Mouse (Mus musculus): ENCODE measurements around the gene Soga1. TPM values are rescaled to one million over a fixed set of nuclear protein-coding genes. Genes with fewer than 3 reads are reported as not detected.

Gene Soga1
- polyA plus RNA-seq, 1 experiment: 40.2 TPM

DNA sequence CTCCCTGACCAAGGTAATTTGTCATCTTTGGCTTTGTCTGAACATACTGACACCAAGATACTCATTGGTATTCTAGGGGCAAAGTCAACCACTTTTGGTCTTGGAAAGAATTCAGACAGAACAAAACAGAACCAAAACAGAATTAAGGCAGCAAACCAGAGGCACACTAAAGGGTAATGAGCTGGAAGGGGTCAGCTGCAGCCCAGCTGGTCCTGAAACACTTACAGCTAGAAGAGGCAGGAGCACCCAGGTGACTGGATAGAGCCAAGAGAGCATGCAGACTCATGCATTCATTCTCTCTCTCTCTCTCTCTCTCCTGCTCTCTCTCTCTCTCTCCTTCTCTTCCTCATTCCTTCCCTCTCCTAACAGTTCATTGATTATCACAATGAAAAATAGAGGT is 102.3 kb downstream of the Soga1 start:
- TF ChIP-seq CTCF (IDR thresholded peaks at IDR 0.05; ENCODE audit: borderline replicate concordance, extremely low read depth, insufficient read depth, insufficient read length): no peak
- no peak for TF ChIP-seq POLR2A (IDR thresholded peaks at IDR 0.05; ENCODE audit: borderline replicate concordance, extremely low read depth, insufficient read depth, insufficient read length, poor library complexity, severe bottlenecking)
- peak; percentile 52 for DNase-seq (ENCODE audit: low read depth)

DNA sequence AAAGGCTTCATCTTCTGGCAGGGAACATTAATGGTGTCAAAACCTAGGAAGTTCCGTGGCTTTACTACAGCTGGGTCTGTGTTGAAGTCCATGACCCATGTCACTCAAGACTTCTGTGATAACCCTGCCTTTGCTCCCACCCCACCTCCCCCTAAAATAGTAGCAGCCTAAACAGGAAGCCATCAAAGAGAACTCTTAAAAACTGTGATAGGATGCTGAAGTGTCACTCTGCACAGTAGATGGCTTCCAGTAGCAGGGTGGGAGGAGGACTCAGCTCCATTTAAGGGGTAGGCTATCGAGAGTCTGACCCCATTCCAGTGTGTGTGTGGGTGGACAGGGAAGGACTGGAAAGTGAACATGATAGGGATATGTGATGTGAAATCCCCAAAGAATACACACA is 104.1 kb downstream of the Soga1 start:
- DNase-seq (ENCODE audit: low read depth): no peak
- no peak for TF ChIP-seq POLR2A (IDR thresholded peaks at IDR 0.05; ENCODE audit: borderline replicate concordance, extremely low read depth, insufficient read depth, insufficient read length, poor library complexity, severe bottlenecking)
- no peak for TF ChIP-seq CTCF (IDR thresholded peaks at IDR 0.05; ENCODE audit: borderline replicate concordance, extremely low read depth, insufficient read depth, insufficient read length)

DNA sequence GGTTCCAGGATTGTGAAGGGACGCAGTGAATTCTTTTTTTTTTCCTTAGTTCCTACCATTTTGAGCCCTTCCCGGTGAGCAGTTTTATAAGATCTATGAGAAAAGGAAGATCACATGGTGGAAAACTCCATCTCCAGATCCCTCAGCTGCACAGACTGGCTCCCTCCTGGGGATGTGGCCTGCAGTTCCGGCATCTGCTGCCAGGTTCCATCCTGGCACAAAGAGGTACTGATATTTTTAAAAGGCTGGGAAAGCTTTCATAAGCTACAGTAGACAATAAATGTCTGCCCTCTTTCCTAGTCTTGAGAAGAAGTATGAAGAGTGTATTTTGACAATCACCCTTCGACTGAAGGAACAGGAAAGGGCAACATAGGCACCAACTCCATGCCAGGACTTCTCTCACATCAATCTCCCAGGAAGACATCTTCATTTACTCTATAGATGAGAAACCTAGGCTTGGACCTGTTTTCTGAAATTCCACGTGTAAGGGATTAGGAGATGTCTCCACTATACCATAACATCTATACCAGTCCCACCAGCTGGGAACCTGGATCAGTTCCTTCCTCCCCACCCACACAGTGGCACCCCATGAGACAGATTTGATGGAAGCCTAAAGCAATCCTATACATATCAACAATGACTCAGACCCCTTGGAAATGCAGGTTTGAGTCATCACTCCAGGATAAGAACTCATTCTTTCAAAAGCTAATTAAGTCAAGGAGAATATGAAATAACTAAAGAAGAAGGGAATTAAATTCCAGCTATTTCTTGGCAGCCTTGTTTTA is 105.5 kb downstream of the Soga1 start:
- DNase-seq (ENCODE audit: low read depth): no peak
- TF ChIP-seq POLR2A (IDR thresholded peaks at IDR 0.05; ENCODE audit: borderline replicate concordance, extremely low read depth, insufficient read depth, insufficient read length, poor library complexity, severe bottlenecking) (no peak), CTCF (IDR thresholded peaks at IDR 0.05; ENCODE audit: borderline replicate concordance, extremely low read depth, insufficient read depth, insufficient read length) (no peak)

DNA sequence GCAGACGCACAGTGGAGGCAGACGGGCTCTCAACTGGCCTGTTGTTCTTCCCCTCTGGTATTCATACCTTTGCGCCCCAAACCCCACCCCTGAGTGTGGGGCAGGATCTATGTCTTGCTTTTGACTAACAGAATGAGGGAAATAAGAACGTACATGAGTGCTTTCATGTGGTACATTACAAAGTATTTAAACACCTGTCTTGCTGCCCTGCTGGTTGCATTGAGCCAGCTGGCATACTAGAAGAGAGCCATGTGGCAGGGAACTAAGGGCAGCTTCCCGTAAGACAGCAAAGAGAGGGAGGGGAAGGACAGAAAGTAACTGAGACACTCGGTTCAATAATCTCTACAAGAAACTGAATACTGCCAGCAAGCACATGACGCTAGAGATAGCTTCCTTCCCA is 108.8 kb downstream of the Soga1 start:
- peak; percentile 13 for DNase-seq (ENCODE audit: low read depth)

DNA sequence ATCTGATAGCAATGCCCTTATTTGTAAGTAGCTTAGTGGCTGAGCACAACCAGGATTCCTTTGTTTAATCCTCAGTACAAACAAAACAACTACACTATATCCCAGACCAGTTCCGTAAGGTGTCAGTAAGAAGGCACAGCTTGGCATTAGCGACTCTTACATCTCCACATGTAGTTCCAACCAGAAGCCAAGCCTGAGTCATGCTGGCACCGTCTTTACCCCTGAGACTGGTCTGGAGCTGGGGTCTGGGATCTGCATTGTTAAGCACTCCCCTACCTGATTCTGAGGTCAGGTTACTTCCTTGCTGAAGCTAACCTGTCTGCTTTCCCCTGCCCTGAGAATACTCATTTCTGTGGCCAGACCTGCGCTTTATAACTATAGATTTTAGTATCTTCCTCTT is 110.6 kb downstream of the Soga1 start:
- TF ChIP-seq CTCF (IDR thresholded peaks at IDR 0.05; ENCODE audit: borderline replicate concordance, extremely low read depth, insufficient read depth, insufficient read length): no peak
- no peak for DNase-seq (ENCODE audit: low read depth)

More for the DNA sequence above, 108.8 kb downstream of the Soga1 start:
- TF ChIP-seq CTCF (IDR thresholded peaks at IDR 0.05; ENCODE audit: borderline replicate concordance, extremely low read depth, insufficient read depth, insufficient read length): no peak
- TF ChIP-seq POLR2A (IDR thresholded peaks at IDR 0.05; ENCODE audit: borderline replicate concordance, extremely low read depth, insufficient read depth, insufficient read length, poor library complexity, severe bottlenecking): no peak

DNA sequence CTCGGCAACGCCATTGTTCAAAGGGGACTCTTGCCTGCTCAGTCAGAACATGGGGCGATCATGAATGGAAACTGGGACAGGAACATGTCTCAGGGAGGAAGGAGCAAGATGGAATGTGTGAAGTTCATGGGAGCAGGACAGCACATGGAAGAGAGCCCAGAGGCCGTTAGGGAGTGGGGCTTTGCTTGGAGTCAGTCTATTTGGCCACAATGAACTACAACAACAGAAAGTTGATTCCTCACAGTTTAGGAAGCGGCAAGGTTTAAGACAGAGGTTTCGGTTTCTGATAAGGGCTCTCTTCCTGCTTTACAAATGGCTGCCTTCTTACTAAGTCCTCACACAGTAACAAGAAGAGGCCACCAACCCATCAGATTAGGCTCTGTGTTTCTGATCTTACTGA is 111.7 kb downstream of the Soga1 start:
- TF ChIP-seq POLR2A (IDR thresholded peaks at IDR 0.05; ENCODE audit: borderline replicate concordance, extremely low read depth, insufficient read depth, insufficient read length, poor library complexity, severe bottlenecking) (no peak), CTCF (IDR thresholded peaks at IDR 0.05; ENCODE audit: borderline replicate concordance, extremely low read depth, insufficient read depth, insufficient read length) (no peak)
- no peak for DNase-seq (ENCODE audit: low read depth)

Other genes with a start within 250 kb of the Soga1 start
- gene Tgif2, start 239.2 kb downstream of the Soga1 start, polyA plus RNA-seq (2012; rRNA removed): 32.5 and 43.0 TPM in 2 replicates
- 3.3 and 4.6 TPM in 2 replicates for gene 4930518I15Rik, start 221.3 kb downstream of the Soga1 start, polyA plus RNA-seq (2012; rRNA removed)
- gene Rab5if, start 216.1 kb downstream of the Soga1 start, polyA plus RNA-seq (2012; rRNA removed): 118 and 143 TPM in 2 replicates
- 0.03 and 0.06 TPM in 2 replicates for gene Sla2, start 192.1 kb downstream of the Soga1 start, polyA plus RNA-seq (2012; rRNA removed)
- gene Ndrg3, start 87.2 kb downstream of the Soga1 start, polyA plus RNA-seq (2012; rRNA removed): 123 and 144 TPM in 2 replicates
- gene Dsn1, start 72.1 kb downstream of the Soga1 start, polyA plus RNA-seq (2012; rRNA removed): 12.6 and 17.3 TPM in 2 replicates
- not detected in 2 replicates for gene Tldc2, start 7.8 kb upstream of the Soga1 start, polyA plus RNA-seq (2012; rRNA removed)
- 15.0 and 19.2 TPM in 2 replicates for gene Samhd1, start 56.0 kb upstream of the Soga1 start, polyA plus RNA-seq (2012; rRNA removed)
- 12.9 and 15.4 TPM in 2 replicates for gene Rbl1, start 125.3 kb upstream of the Soga1 start, polyA plus RNA-seq (2012; rRNA removed)
- 195 and 208 TPM in 2 replicates for gene Rpn2, start 199.8 kb upstream of the Soga1 start, polyA plus RNA-seq (2012; rRNA removed)
- gene Mroh8, start 200.3 kb upstream of the Soga1 start, polyA plus RNA-seq (2012; rRNA removed): 0.34 and 0.38 TPM in 2 replicates